Mouse (Mus musculus) embryonic facial prominence, embryonic 15.5 days (tissue): ENCODE measurements at regions not wholly inside any gene's neighbourhood (a gene's known extent, or its start where the extent isn't known, plus 50 kb on each side); places are given as distances from the start of the nearest gene placed in this dataset.

ENCODE experiments used
- ATAC-seq: fragments of 200-750 bp; cut with Nextera tagmentation; 2 replicates; pipeline ENCODE4 v1.8.0; 2017; ENCODE audit warnings: low read depth, moderate TSS enrichment; ENCODE audit not compliant: insufficient number of reproducible peaks, low FRiP score, low TSS enrichment
- H3K27ac ChIP-seq: fragments of 300-500 bp; sonication (generic); replicated peaks from 2 replicates; pipeline ENCODE4 v1.5.1; 2015; ENCODE audit warnings: mild to moderate bottlenecking, inconsistent platforms
- H3K27me3 ChIP-seq: fragments of 300-500 bp; sonication (generic); 2 replicates; pipeline ENCODE4 v1.6.1; 2015; ENCODE audit warnings: inconsistent platforms
- H3K36me3 ChIP-seq: fragments of 300-500 bp; sonication (generic); 2 replicates; pipeline ENCODE4 v1.6.1; 2015; ENCODE audit warnings: mild to moderate bottlenecking, inconsistent platforms
- H3K4me1 ChIP-seq: fragments of 300-500 bp; sonication (generic); 2 replicates; pipeline ENCODE4 v1.6.1; 2015; ENCODE audit warnings: inconsistent platforms
- H3K4me2 ChIP-seq: fragments of 300-500 bp; sonication (generic); replicated peaks from 2 replicates; pipeline ENCODE4 v1.6.1; 2015; ENCODE audit warnings: mild to moderate bottlenecking, inconsistent platforms
- H3K4me3 ChIP-seq: fragments of 300-500 bp; sonication (generic); replicated peaks from 2 replicates; pipeline ENCODE4 v1.5.1; 2015; ENCODE audit warnings: mild to moderate bottlenecking, inconsistent platforms
- H3K9ac ChIP-seq: fragments of 300-500 bp; sonication (generic); 2 replicates; pipeline ENCODE4 v1.6.1; 2015; ENCODE audit warnings: inconsistent platforms
- H3K9me3 ChIP-seq: fragments of 300-500 bp; sonication (generic); replicated peaks from 2 replicates; pipeline ENCODE4 v1.6.1; 2016; ENCODE audit warnings: inconsistent platforms
- WGBS: fragments of 180-500 bp; shearing (Covaris S2); methylation state at CpG from one replicate; pipeline ENCODE4 v1.1.7; 2015; 5-methylcytosine and 5-hydroxymethylcytosine counted together

DNA sequence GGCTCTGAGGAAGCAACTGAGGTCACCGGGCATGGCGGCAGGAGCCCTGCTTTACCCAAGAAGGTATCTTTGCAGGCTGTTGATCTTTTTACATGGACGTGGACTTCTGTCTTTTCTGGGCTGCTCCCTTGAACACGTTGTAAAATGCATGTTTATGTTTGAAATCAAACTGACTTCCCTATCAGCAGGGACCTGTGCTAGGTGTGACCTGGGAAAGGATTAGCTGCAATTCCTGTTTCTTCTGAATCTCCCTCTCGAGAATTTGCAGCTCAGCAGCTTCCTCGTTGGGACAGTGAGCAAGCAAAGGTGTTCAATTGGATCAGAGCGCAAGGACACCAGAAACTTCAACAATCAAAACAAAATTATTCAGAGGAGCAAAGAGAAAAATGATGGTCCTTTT, 243.6 kb downstream of the Ikzf2 start:
- Histone ChIP-seq H3K9me3 (no peaks in the 10 kb centered on the region), H3K4me2 (no peak overlapping the region), H3K4me1 (no peaks in the 10 kb centered on the region), H3K36me3 (no peaks in the 10 kb centered on the region), H3K27ac (no peak overlapping the region), H3K27me3 (no peaks in the 10 kb centered on the region), H3K9ac (no peak overlapping the region), H3K4me3 (no peak overlapping the region)
- no peak for ATAC-seq
- 62% methylated on average over 7 of the region's 7 CpGs for WGBS

DNA sequence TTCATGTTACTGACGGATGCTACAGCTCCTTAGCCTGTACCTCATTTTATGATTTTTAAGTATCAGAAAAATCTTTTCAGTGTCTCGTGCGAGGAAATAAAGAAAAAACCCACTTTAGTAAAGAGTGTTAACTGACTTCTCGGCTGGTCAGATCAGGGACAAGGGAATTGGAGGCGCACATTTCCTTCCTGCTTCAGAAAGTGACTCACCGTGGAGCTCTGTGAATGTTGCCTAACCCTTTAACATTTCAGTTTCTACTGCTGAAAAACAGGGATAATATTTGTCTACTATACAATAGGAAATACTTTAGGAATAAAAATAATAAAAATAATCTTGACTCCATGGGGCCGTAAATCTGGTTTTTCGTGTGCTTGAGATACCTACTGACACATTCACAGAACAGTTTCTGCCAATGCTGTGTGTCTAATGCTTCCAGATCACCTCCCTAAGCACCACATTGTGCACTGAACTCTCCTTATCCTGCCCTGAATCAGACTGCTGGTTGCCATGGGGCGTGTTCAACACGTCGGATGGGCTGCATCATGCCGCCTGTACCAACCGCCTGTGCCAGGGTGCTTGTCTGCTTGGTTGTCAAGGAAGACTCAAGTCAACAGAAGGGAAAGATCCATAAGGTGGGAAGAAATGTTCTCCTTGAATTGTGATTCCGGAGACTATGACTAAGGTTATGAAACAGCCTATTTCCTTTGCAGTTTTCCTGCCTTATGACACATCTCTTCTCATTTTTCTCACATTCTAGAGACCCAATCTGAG, 246.3 kb downstream of the Ikzf2 start:
- Histone ChIP-seq H3K36me3 (no peaks in the 10 kb centered on the region), H3K27ac (no peak overlapping the region), H3K9ac (no peak overlapping the region), H3K4me1 (0 out of 2 replicates have a peak, but pooled peaks cover 4% of the 10 kb centered on the region), H3K4me3 (no peak overlapping the region), H3K4me2 (no peak overlapping the region), H3K9me3 (no peaks in the 10 kb centered on the region), H3K27me3 (no peaks in the 10 kb centered on the region)
- 77% methylated on average over 14 of the region's 14 CpGs for WGBS
- ATAC-seq, result no peak

DNA sequence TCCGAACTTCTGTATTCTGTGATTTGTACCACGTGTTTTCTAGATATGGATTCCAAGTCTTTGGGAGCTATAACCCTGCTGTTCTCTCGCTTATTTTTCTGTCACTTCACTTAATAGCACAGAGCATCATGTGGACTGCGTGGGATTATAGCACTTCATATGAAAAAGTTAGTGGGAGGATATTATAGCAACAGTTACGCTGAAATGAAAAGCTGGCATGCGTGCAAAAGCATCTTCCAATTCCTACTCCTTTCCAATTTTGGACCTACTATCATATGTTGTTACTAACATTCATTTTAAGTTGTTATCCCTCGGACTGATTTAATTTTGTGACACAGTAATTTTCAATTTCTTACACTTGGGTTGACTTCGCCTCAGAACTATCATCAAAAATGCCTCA, 250.0 kb downstream of the Ikzf2 start:
- Histone ChIP-seq H3K27me3 (no peaks in the 10 kb centered on the region), H3K36me3 (no peaks in the 10 kb centered on the region), H3K4me3 (no peak overlapping the region), H3K4me1 (0 out of 2 replicates have a peak, but pooled peaks cover 4% of the 10 kb centered on the region), H3K27ac (no peak overlapping the region), H3K9ac (no peak overlapping the region), H3K9me3 (no peaks in the 10 kb centered on the region), H3K4me2 (no peak overlapping the region)
- 65% methylated on average over 8 of the region's 8 CpGs for WGBS
- ATAC-seq, result no peak

DNA sequence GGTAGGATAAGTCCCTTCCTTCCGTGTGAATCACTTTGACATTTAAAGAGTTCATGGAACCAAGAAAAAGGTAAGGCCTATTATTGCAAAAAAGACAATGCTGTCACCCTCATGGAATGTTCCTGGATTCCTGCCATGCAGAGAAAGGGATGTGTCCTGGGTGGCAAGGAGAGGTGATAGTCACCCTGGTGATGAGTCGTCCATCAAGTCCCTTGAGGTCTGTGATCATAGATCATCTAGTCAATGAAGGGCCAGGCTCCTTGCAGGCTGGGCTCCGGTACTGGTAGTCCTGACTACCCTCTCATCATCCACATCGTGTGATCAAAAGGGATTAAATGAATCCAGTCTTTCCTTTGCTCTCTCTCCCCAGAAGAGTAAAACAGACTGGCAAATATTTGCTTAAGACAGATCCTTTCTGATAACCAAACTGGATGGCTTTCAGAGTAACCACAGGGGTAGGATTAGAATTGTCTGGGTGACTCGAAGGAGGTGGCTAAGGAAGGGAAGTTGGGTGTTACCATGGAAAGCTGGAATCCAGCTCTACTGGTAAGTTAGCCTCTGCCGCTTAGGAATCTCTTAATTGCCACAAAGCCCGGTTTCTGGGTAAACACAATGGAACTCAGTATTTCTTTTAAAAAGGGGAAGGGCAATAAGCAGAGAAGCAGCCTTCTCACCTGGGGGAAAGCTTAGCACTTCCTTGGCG, 253.2 kb downstream of the Ikzf2 start:
- no peaks in the 10 kb centered on the region for H3K9me3 ChIP-seq
- H3K4me1 ChIP-seq, result 0 out of 2 replicates have a peak, but pooled peaks cover 4% of the 10 kb centered on the region
- H3K36me3 ChIP-seq, result no peaks in the 10 kb centered on the region
- no peak for ATAC-seq
- H3K4me2 ChIP-seq, result no peak overlapping the region
- no peak overlapping the region for H3K9ac ChIP-seq
- H3K27me3 ChIP-seq, result no peaks in the 10 kb centered on the region
- 42% methylated on average over 8 of the region's 8 CpGs for WGBS
- H3K4me3 ChIP-seq, result no peak overlapping the region
- peak overlapping the region; percentile 34; the same call in 1 of the 2 replicates for H3K27ac ChIP-seq

DNA sequence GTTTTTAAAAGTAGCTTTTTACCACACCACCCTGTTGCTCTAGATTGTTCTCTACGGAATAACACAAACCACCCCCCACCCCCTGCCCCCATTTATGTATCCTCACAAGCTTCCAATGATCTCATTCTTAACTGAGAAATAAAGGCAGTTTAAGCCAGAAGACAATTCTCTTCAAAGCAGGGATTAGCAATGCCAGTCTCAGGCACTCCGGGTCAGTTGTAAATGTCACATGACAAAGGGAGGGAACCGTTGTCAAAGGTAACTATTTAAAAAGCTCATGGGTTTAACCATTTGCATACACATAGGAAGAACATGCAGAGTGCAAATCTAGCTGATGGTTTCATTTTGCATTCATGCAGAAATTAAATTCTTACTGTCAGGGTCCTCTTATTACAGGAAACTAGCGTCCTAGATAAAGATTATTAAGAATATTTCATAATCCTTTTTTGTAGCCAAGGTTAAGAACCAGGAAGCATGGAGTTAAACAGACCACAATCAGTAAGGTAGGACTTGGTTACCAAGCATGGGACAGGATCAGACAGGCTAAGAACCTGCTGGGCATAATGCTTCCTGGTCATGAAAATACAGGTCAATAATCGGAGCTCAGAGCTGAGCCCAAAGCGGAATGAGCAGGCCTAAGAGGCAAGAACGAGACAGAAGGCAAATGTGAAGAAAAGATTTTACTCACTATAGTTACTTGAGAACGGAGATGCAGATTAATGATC, 256.2 kb downstream of the Ikzf2 start:
- H3K4me1 ChIP-seq, result no peaks in the 10 kb centered on the region
- H3K27ac ChIP-seq, result no peak overlapping the region
- 55% methylated on average over 8 of the region's 8 CpGs for WGBS

DNA sequence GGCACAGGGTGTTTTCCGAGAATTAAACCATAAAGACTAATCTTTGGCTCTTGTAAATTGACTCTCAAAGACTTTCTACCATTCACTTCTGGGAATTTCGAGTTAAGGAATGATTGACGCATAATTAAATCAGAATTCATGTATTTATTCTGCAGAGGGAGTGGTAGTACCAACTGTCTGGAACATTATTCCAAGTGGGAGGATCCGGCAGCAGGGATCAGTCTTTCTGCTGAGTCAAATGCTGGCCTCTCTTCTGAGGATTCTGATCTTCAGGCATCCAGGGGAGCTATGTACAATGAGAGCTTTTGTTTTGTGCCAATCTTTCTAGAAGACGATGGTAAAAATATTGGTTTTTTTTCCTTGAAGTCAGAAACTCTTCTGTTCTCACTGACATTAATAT, 257.4 kb downstream of the Ikzf2 start:
- WGBS, result 46% methylated on average over 5 of the region's 5 CpGs
- no peaks in the 10 kb centered on the region for H3K9me3 ChIP-seq
- no peak overlapping the region for H3K9ac ChIP-seq
- no peaks in the 10 kb centered on the region for H3K27me3 ChIP-seq
- no peak overlapping the region for H3K4me3 ChIP-seq
- H3K4me1 ChIP-seq, result no peaks in the 10 kb centered on the region
- H3K27ac ChIP-seq, result no peak overlapping the region
- H3K36me3 ChIP-seq, result no peaks in the 10 kb centered on the region
- no peak for ATAC-seq
- no peak overlapping the region for H3K4me2 ChIP-seq

More for the DNA sequence above, 256.2 kb downstream of the Ikzf2 start:
- no peak overlapping the region for H3K4me2 ChIP-seq
- no peak overlapping the region for H3K9ac ChIP-seq
- ATAC-seq, result no peak
- no peaks in the 10 kb centered on the region for H3K36me3 ChIP-seq
- no peak overlapping the region for H3K4me3 ChIP-seq
- H3K27me3 ChIP-seq, result no peaks in the 10 kb centered on the region
- no peaks in the 10 kb centered on the region for H3K9me3 ChIP-seq

DNA sequence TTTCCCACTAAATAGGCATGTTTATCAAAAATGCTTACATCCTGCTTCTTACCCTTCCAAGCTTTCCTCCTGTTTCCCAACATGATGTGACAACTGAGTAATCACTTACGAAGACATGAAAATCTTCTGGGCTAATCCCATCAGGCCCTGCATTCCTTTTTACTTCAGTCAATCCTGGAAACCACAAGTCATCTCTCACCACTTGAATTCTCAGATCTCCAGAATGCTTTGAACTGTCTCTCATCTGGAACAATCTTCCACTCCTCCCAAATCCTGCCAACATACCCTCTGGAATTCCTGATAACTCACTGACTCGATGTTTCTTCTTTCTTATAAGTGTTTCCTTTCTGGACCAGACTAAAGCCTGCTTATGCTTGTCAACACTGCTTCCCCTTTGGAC, 289.4 kb downstream of the Ikzf2 start:
- no peaks in the 10 kb centered on the region for H3K4me1 ChIP-seq
- no peaks in the 10 kb centered on the region for H3K27me3 ChIP-seq
- H3K27ac ChIP-seq, result no peak overlapping the region
- no peak overlapping the region for H3K4me2 ChIP-seq
- H3K36me3 ChIP-seq, result no peaks in the 10 kb centered on the region
- no peak for ATAC-seq
- 0 out of 2 replicates have a peak, but pooled peaks cover 3% of the 10 kb centered on the region for H3K9me3 ChIP-seq
- no peak overlapping the region for H3K4me3 ChIP-seq
- 55% methylated on average over 2 of the region's 2 CpGs for WGBS
- H3K9ac ChIP-seq, result no peak overlapping the region

DNA sequence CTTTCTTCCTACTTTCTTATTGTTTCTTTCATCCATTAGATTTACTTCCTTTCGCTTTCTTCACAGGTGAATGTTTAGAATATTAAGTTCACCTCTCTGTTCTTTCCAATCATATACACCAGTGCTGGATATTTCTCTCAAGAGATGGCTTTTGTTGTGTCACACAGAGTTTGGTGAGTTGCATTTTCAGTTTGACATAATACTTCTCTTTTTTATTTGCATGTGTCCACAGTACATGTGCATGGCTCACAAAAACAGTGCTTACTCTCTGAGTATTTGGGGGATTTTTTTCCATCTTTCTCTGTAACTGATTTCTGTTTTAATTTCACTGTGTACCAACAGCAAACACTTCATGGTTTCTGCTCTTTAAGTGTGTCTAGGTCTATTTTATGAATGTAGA, 274.5 kb upstream of the Erbb4 start:
- H3K9ac ChIP-seq, result no peak overlapping the region
- no peak overlapping the region for H3K4me2 ChIP-seq
- H3K9me3 ChIP-seq, result peaks cover 5% of the 10 kb centered on the region; the same call in 1 of the 2 replicates
- no peaks in the 10 kb centered on the region for H3K27me3 ChIP-seq
- no peak overlapping the region for H3K4me3 ChIP-seq
- WGBS, result 86% methylated on average over 1 of the region's 1 CpGs
- H3K36me3 ChIP-seq, result no peaks in the 10 kb centered on the region
- H3K4me1 ChIP-seq, result no peaks in the 10 kb centered on the region
- ATAC-seq, result no peak
- H3K27ac ChIP-seq, result no peak overlapping the region

DNA sequence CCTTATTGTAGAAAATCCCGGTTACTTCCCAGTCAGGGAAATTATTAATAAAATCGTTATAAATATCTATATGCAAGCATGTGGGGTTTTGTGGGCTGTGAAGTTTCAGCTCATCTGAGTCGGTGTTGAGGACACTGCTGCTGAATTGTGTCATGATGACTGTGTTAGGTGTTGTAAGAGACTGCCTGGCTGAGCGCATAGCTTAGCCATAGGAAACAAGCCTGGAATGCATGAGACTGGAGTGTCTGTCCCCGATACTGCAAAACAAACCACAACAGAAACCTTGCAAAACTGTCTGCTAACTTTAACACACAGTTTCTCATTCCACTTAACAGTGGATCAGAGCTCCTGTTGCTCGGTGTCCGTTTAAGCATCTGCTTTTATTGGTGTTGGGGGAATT, 271.9 kb upstream of the Erbb4 start:
- WGBS, result 77% methylated on average over 7 of the region's 7 CpGs
- H3K27ac ChIP-seq, result no peak overlapping the region
- H3K9me3 ChIP-seq, result peaks cover 13% of the 10 kb centered on the region; the same call in 1 of the 2 replicates

DNA sequence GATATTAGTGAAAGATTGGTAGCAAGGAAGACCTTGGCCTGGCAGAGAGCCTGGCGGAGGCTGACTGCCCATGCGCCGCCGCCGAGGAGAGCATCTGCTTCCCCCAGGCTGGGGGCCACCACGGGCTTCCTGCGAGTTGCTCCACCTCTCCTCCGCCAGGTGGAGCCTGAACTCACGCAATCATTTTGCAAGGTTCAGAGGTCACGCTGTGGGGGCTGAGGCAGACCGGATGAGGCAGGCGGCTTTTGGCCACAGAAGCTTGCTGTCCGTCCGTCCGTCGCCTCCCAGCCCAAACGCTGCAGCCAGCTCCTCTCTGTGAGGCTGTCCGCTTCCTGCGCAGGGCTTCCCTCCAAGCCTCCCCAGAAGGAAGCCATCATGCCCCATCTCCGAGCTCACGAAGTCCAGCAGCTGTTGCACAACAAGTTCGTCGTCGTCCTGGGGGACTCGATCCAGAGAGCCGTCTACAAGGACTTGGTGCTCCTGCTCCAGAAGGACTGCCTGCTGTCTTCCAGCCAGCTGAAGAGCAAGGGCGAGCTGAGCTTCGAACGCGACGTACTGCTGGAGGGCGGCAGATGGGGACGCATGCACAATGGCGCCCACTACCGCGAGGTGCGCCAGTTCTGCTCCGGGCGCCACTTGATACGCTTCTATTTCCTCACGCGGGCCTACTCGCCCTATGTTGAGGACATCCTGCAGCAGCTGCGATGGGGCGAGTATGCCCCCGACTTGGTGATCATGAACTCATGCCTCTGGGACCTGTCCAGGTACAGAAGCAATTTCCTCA, 269.3 kb upstream of the Erbb4 start:
- Histone ChIP-seq H3K36me3 (no peaks in the 10 kb centered on the region), H3K4me2 (no peak overlapping the region), H3K27me3 (no peaks in the 10 kb centered on the region), H3K4me1 (no peaks in the 10 kb centered on the region), H3K9me3 (peaks cover 13% of the 10 kb centered on the region; the same call in 1 of the 2 replicates), H3K4me3 (no peak overlapping the region), H3K9ac (no peak overlapping the region), H3K27ac (no peak overlapping the region)
- ATAC-seq, result no peak
- WGBS, result 97% methylated on average over 46 of the region's 46 CpGs

More for the DNA sequence above, 271.9 kb upstream of the Erbb4 start:
- no peaks in the 10 kb centered on the region for H3K27me3 ChIP-seq
- no peaks in the 10 kb centered on the region for H3K4me1 ChIP-seq
- H3K4me3 ChIP-seq, result no peak overlapping the region
- no peaks in the 10 kb centered on the region for H3K36me3 ChIP-seq
- H3K9ac ChIP-seq, result no peak overlapping the region
- ATAC-seq, result no peak
- H3K4me2 ChIP-seq, result no peak overlapping the region

DNA sequence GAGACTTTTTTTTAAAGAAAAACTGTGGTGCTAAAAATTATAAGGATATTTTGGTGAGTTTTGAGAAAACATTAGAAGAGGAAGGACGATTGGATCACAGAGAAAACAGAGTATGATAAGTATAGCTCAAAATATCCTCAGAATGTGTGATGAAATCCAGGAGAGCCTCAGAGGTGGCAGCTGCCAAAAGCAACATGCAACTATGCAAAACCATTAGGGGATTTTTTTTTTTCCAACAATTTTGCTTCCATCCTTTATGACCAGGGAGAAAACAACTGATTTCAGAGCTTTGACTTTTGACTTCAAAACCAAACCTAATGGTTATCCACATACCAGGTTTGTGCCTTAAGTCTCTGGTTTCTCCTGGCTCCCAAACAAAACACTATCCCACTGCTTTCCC, 267.4 kb upstream of the Erbb4 start:
- Histone ChIP-seq H3K4me2 (no peak overlapping the region), H3K4me1 (no peaks in the 10 kb centered on the region), H3K9me3 (peaks cover 13% of the 10 kb centered on the region; the same call in 1 of the 2 replicates), H3K4me3 (no peak overlapping the region), H3K27ac (no peak overlapping the region), H3K27me3 (no peaks in the 10 kb centered on the region), H3K9ac (no peak overlapping the region), H3K36me3 (no peaks in the 10 kb centered on the region)
- 20% methylated on average over 1 of the region's 1 CpGs for WGBS
- no peak for ATAC-seq
